Mouse (Mus musculus) liver, embryonic 11.5 days (tissue): ENCODE results near the gene Atp5h. TPM values are rescaled to one million over a fixed set of nuclear protein-coding genes. Genes with fewer than 3 reads are reported as not detected.
A peak's percentile ranks its signal among the peaks of the same experiment; 100 is the strongest.
"Not testable (repeated sequence)": the region's sequence is repeated elsewhere in the genome, so short reads cannot be mapped to it uniquely, and the experiment has no call there.

Source experiments
- ATAC-seq: fragments of 200-750 bp; cut with Nextera tagmentation; replicated peaks from 2 replicates; pipeline ENCODE4 v1.8.0; 2017; ENCODE audit warnings: moderate number of reproducible peaks, mild to moderate bottlenecking, moderate TSS enrichment, moderate library complexity; ENCODE audit not compliant: low FRiP score
- DNase-seq: peaks from one replicate; pipeline ENCODE4 v3.0.0-alpha.2; 2017; ENCODE audit warnings: low spot score
- H3K27ac ChIP-seq: fragments of 300-500 bp; sonication (generic); 2 replicates; pipeline ENCODE4 v1.5.1; 2014; ENCODE audit warnings: mild to moderate bottlenecking, low read depth, low read length, control low read depth
- H3K27me3 ChIP-seq: fragments of 300-500 bp; sonication (generic); replicated peaks from 2 replicates; pipeline ENCODE4 v1.6.1; 2014; ENCODE audit warnings: low read length, mixed read lengths; ENCODE audit not compliant: control insufficient read depth, insufficient read depth
- H3K36me3 ChIP-seq: fragments of 300-500 bp; sonication (generic); 2 replicates; pipeline ENCODE4 v1.6.1; 2014; ENCODE audit warnings: mild to moderate bottlenecking, low read length, moderate library complexity, mixed read lengths; ENCODE audit not compliant: control insufficient read depth, insufficient read depth
- H3K4me1 ChIP-seq: fragments of 300-500 bp; sonication (generic); replicated peaks from 2 replicates; pipeline ENCODE4 v1.6.1; 2014; ENCODE audit warnings: low read length, mixed read lengths; ENCODE audit not compliant: control insufficient read depth, insufficient read depth
- H3K4me2 ChIP-seq: fragments of 300-500 bp; sonication (generic); 2 replicates; pipeline ENCODE4 v1.6.1; 2014; ENCODE audit warnings: mild to moderate bottlenecking, control low read depth, moderate library complexity
- H3K4me3 ChIP-seq: fragments of 300-500 bp; sonication (generic); 2 replicates; pipeline ENCODE4 v1.5.1; 2014; ENCODE audit warnings: low read depth, low read length, control low read depth
- H3K9ac ChIP-seq: fragments of 300-500 bp; sonication (generic); 2 replicates; pipeline ENCODE4 v1.6.1; 2014; ENCODE audit warnings: low read depth, low read length, control low read depth
- H3K9me3 ChIP-seq: fragments of 300-500 bp; sonication (generic); 2 replicates; pipeline ENCODE4 v1.6.1; 2016; ENCODE audit warnings: low read length, inconsistent platforms, mixed read lengths; ENCODE audit not compliant: control insufficient read depth
- WGBS: fragments of 180-500 bp; shearing (Covaris S2); extraction: QIAGEN DNeasy Blood & Tissue Kit; methylation state at CpG from one replicate; pipeline ENCODE4 v1.1.7; 2014; 5-methylcytosine and 5-hydroxymethylcytosine counted together
- polyA plus RNA-seq: library from polyadenylated mRNA; unstranded; fragments of >200 nt; fragmentation: Nextera tagmentation; extraction: Ambion mirVana; gene quantifications from 2 replicates; pipeline ENCODE4 v1.2.1, GENCODE M21; 2014

Atp5h gene
- polyA plus RNA-seq, 1 experiment from 2014 or later = 884 TPM

GRCm38 (mm10) chr11:115456182-115456581, 36.4 kb upstream of the Atp5h start:
- Histone ChIP-seq H3K9ac (no peak overlapping the region), H3K27ac (no peak overlapping the region), H3K4me1 (peaks cover 3% of the 10 kb centered on the region; the same call in 1 of the 2 replicates), H3K9me3 (no peaks in the 10 kb centered on the region), H3K4me3 (no peak overlapping the region), H3K36me3 (no peaks in the 10 kb centered on the region), H3K27me3 (no peaks in the 10 kb centered on the region), H3K4me2 (no peak overlapping the region)
- ATAC-seq (no peak), DNase-seq (no peak)
- 88% methylated on average over 5 of the region's 5 CpGs for WGBS

GRCm38 (mm10) chr11:115455619-115456018, 35.9 kb upstream of the Atp5h start:
- Histone ChIP-seq H3K27ac (no peak overlapping the region), H3K27me3 (no peaks in the 10 kb centered on the region), H3K4me2 (no peak overlapping the region), H3K4me1 (peaks cover 3% of the 10 kb centered on the region; the same call in 1 of the 2 replicates), H3K36me3 (no peaks in the 10 kb centered on the region), H3K9ac (no peak overlapping the region), H3K4me3 (no peak overlapping the region), H3K9me3 (no peaks in the 10 kb centered on the region)
- DNase-seq = no peak
- 86% methylated on average over 15 of the region's 15 CpGs for WGBS
- ATAC-seq = no peak

- not testable (repeated sequence) for H3K4me2 ChIP-seq, H3K9ac ChIP-seq, H3K4me3 ChIP-seq, ATAC-seq, H3K9me3 ChIP-seq, DNase-seq, H3K27me3 ChIP-seq, H3K36me3 ChIP-seq, H3K27ac ChIP-seq, H3K4me1 ChIP-seq
- WGBS = 76% methylated on average over 6 of the region's 6 CpGs
Observed at GRCm38 (mm10) chr11:115454822-115455221, 35.1 kb upstream of the Atp5h start.

- WGBS = 65% methylated on average over 4 of the region's 4 CpGs
- H3K4me3 ChIP-seq = no peak overlapping the region
- peaks cover 3% of the 10 kb centered on the region for H3K4me1 ChIP-seq
- no peaks in the 10 kb centered on the region for H3K36me3 ChIP-seq
- H3K27me3 ChIP-seq = no peaks in the 10 kb centered on the region
- no peaks in the 10 kb centered on the region for H3K9me3 ChIP-seq
- no peak overlapping the region for H3K27ac ChIP-seq
- no peak for ATAC-seq
- H3K9ac ChIP-seq = no peak overlapping the region
- no peak for DNase-seq
- no peak overlapping the region for H3K4me2 ChIP-seq
Observed at GRCm38 (mm10) chr11:115453306-115453705, 33.5 kb upstream of the Atp5h start.

- no peak overlapping the region for H3K4me3 ChIP-seq
- no peak for DNase-seq
- no peaks in the 10 kb centered on the region; the same call in none of the 2 replicates for H3K4me1 ChIP-seq
- ATAC-seq = no peak
- H3K4me2 ChIP-seq = no peak overlapping the region
- 80% methylated on average over 7 of the region's 7 CpGs for WGBS
- no peak overlapping the region for H3K27ac ChIP-seq
- no peaks in the 10 kb centered on the region for H3K36me3 ChIP-seq
- H3K27me3 ChIP-seq = no peaks in the 10 kb centered on the region
- no peak overlapping the region for H3K9ac ChIP-seq
- no peaks in the 10 kb centered on the region for H3K9me3 ChIP-seq
Observed at GRCm38 (mm10) chr11:115452281-115452860, 32.6 kb upstream of the Atp5h start.

- 78% methylated on average over 8 of the region's 8 CpGs for WGBS
- no peak overlapping the region for H3K4me2 ChIP-seq
Observed at GRCm38 (mm10) chr11:115451781-115452241, 32.0 kb upstream of the Atp5h start.

GRCm38 (mm10) chr11:115450176-115450575, 30.4 kb upstream of the Atp5h start:
- H3K27me3 ChIP-seq = no peaks in the 10 kb centered on the region
- no peaks in the 10 kb centered on the region for H3K9me3 ChIP-seq
- H3K9ac ChIP-seq = no peak overlapping the region
- no peak overlapping the region for H3K4me2 ChIP-seq
- ATAC-seq (no peak), DNase-seq (no peak)
- 79% methylated on average over 7 of the region's 7 CpGs for WGBS
- H3K27ac ChIP-seq = no peak overlapping the region
- no peaks in the 10 kb centered on the region for H3K36me3 ChIP-seq
- peaks cover 5% of the 10 kb centered on the region for H3K4me1 ChIP-seq
- no peak overlapping the region for H3K4me3 ChIP-seq

More at GRCm38 (mm10) chr11:115451781-115452241, 32.0 kb upstream of the Atp5h start:
- Histone ChIP-seq H3K27ac (no peak overlapping the region), H3K4me3 (no peak overlapping the region), H3K36me3 (no peaks in the 10 kb centered on the region), H3K27me3 (no peaks in the 10 kb centered on the region), H3K4me1 (peaks cover under 1% of the 10 kb centered on the region), H3K9me3 (no peaks in the 10 kb centered on the region), H3K9ac (no peak overlapping the region)
- DNase-seq (no peak), ATAC-seq (no peak)

- ATAC-seq (no peak), DNase-seq (no peak)
- Histone ChIP-seq H3K36me3 (no peaks in the 10 kb centered on the region), H3K9me3 (no peaks in the 10 kb centered on the region), H3K4me1 (peaks cover 5% of the 10 kb centered on the region), H3K4me2 (no peak overlapping the region), H3K9ac (no peak overlapping the region), H3K4me3 (no peak overlapping the region), H3K27ac (peak overlapping the region; percentile 74), H3K27me3 (no peaks in the 10 kb centered on the region)
- WGBS = 58% methylated on average over 7 of the region's 7 CpGs
Observed at GRCm38 (mm10) chr11:115448998-115449397, 29.2 kb upstream of the Atp5h start.

GRCm38 (mm10) chr11:115448075-115448474, 28.3 kb upstream of the Atp5h start:
- WGBS = 75% methylated on average over 16 of the region's 16 CpGs
- Histone ChIP-seq H3K27ac (peak overlapping the region; percentile 74), H3K4me3 (no peak overlapping the region)

More at GRCm38 (mm10) chr11:115448075-115448474, 28.3 kb upstream of the Atp5h start:
- Histone ChIP-seq H3K4me1 (peaks cover 5% of the 10 kb centered on the region), H3K4me2 (no peak overlapping the region), H3K27me3 (no peaks in the 10 kb centered on the region), H3K9ac (no peak overlapping the region), H3K9me3 (no peaks in the 10 kb centered on the region), H3K36me3 (no peaks in the 10 kb centered on the region)
- no peak; the same call in 1 of the 2 replicates for ATAC-seq
- no peak for DNase-seq
